Mouse (Mus musculus): Measurements from ENCODE around the gene Ints5. TPM values are rescaled to one million over a fixed set of nuclear protein-coding genes. Genes with fewer than 3 reads are reported as not detected.
A peak's percentile ranks its signal among the peaks of the same experiment; 100 is the strongest.

Gene Ints5
- polyA plus RNA-seq, 1 experiment from 2014 or later, result 45.8 TPM

GRCm38 (mm10) chr19:8930117-8930516, 37.3 kb downstream of the Ints5 start:
- peaks cover 54% of the 10 kb centered on the region for H3K36me3 ChIP-seq
- H3K27ac ChIP-seq (replicated peaks), result peak overlapping the region; percentile 83
- peaks cover 18% of the 10 kb centered on the region for H3K4me1 ChIP-seq
- no peaks in the 10 kb centered on the region for H3K27me3 ChIP-seq
- ATAC-seq (ENCODE audit: insufficient number of reproducible peaks, low FRiP score, low TSS enrichment, low read depth), result no peak
- no peaks in the 10 kb centered on the region for H3K9me3 ChIP-seq (replicated peaks)
- H3K4me3 ChIP-seq (replicated peaks), result peak overlapping the region; percentile 84
- WGBS, result 8% methylated on average over 11 of the region's 11 CpGs
- peak overlapping the region; percentile 73 for H3K4me2 ChIP-seq (replicated peaks)
- H3K9ac ChIP-seq, result peak overlapping the region; percentile 68

- Histone ChIP-seq H3K4me3 (replicated peaks) (peak overlapping the region; percentile 84), H3K27me3 (no peaks in the 10 kb centered on the region)
- no peak for ATAC-seq (ENCODE audit: insufficient number of reproducible peaks, low FRiP score, low TSS enrichment, low read depth)
Measured at GRCm38 (mm10) chr19:8930771-8931170, 38.0 kb downstream of the Ints5 start.

GRCm38 (mm10) chr19:8936736-8937135, 43.9 kb downstream of the Ints5 start:
- 88% methylated on average over 2 of the region's 2 CpGs for WGBS
- H3K36me3 ChIP-seq, result peaks cover 70% of the 10 kb centered on the region

More at GRCm38 (mm10) chr19:8930771-8931170, 38.0 kb downstream of the Ints5 start:
- H3K27ac ChIP-seq (replicated peaks), result no peak overlapping the region
- WGBS, result 60% methylated on average over 7 of the region's 7 CpGs
- H3K36me3 ChIP-seq, result peaks cover 55% of the 10 kb centered on the region
- H3K9ac ChIP-seq, result 0 out of 2 replicates have a peak overlapping the region, but pooled peaks have one; percentile 68
- H3K4me2 ChIP-seq (replicated peaks), result peak overlapping the region; percentile 73
- H3K9me3 ChIP-seq (replicated peaks), result no peaks in the 10 kb centered on the region
- peaks cover 18% of the 10 kb centered on the region for H3K4me1 ChIP-seq

GRCm38 (mm10) chr19:8940526-8941133, 47.8 kb downstream of the Ints5 start:
- peaks cover 39% of the 10 kb centered on the region for H3K4me1 ChIP-seq
- H3K27me3 ChIP-seq, result no peaks in the 10 kb centered on the region
- H3K4me2 ChIP-seq (replicated peaks), result peak overlapping the region; percentile 61; the same call in 1 of the 2 replicates
- no peaks in the 10 kb centered on the region for H3K9me3 ChIP-seq (replicated peaks)
- 69% methylated on average over 15 of the region's 15 CpGs for WGBS
- no peak for ATAC-seq (ENCODE audit: insufficient number of reproducible peaks, low FRiP score, low TSS enrichment, low read depth)
- H3K4me3 ChIP-seq (replicated peaks), result peak overlapping the region; percentile 68; the same call in 1 of the 2 replicates
- H3K36me3 ChIP-seq, result peaks cover 49% of the 10 kb centered on the region
- peak overlapping the region; percentile 99 for H3K27ac ChIP-seq (replicated peaks)
- H3K9ac ChIP-seq, result peak overlapping the region; percentile 21; the same call in 1 of the 2 replicates

More at GRCm38 (mm10) chr19:8936736-8937135, 43.9 kb downstream of the Ints5 start:
- Histone ChIP-seq H3K9me3 (replicated peaks) (no peaks in the 10 kb centered on the region), H3K27me3 (no peaks in the 10 kb centered on the region), H3K4me2 (replicated peaks) (no peak overlapping the region), H3K4me1 (peaks cover 10% of the 10 kb centered on the region), H3K27ac (replicated peaks) (no peak overlapping the region), H3K9ac (no peak overlapping the region), H3K4me3 (replicated peaks) (no peak overlapping the region)
- no peak for ATAC-seq (ENCODE audit: insufficient number of reproducible peaks, low FRiP score, low TSS enrichment, low read depth)

GRCm38 (mm10) chr19:8941136-8941514, 48.3 kb downstream of the Ints5 start:
- Histone ChIP-seq H3K27ac (replicated peaks) (peak overlapping the region; percentile 99), H3K36me3 (peaks cover 50% of the 10 kb centered on the region), H3K4me1 (peaks cover 40% of the 10 kb centered on the region), H3K4me2 (replicated peaks) (peak overlapping the region; percentile 61), H3K4me3 (replicated peaks) (peak overlapping the region; percentile 68), H3K27me3 (no peaks in the 10 kb centered on the region), H3K9me3 (replicated peaks) (no peaks in the 10 kb centered on the region), H3K9ac (peak overlapping the region; percentile 21; the same call in 1 of the 2 replicates)
- WGBS, result 36% methylated on average over 10 of the region's 10 CpGs
- 0 out of 2 replicates have a peak, but pooled peaks have one; percentile 2 for ATAC-seq (ENCODE audit: insufficient number of reproducible peaks, low FRiP score, low TSS enrichment, low read depth)

GRCm38 (mm10) chr19:8941515-8942217, 48.9 kb downstream of the Ints5 start, which contains the start of gene Mta2:
Gene Mta2, plus strand, starts transcription at chr19:8941875.
- Histone ChIP-seq H3K4me3 (replicated peaks) (peak within 1 kb of the TSS; percentile 68), H3K4me2 (replicated peaks) (peak within 1 kb of the TSS; percentile 61), H3K4me1 (peaks cover 40% of the 10 kb centered on the region), H3K9ac (peak within 1 kb of the TSS; percentile 97), H3K9me3 (replicated peaks) (no peaks in the 10 kb centered on the region), H3K36me3 (peaks cover 49% of the 10 kb centered on the region), H3K27me3 (no peaks in the 10 kb centered on the region), H3K27ac (replicated peaks) (peak within 1 kb of the TSS; percentile 99)
- under 1% methylated on average over 64 of the region's 64 CpGs for WGBS
- ATAC-seq (ENCODE audit: insufficient number of reproducible peaks, low FRiP score, low TSS enrichment, low read depth), result peak; percentile 92

- Histone ChIP-seq H3K27ac (replicated peaks) (peak overlapping the region; percentile 99), H3K27me3 (no peaks in the 10 kb centered on the region), H3K4me2 (replicated peaks) (peak overlapping the region; percentile 61), H3K9me3 (replicated peaks) (no peaks in the 10 kb centered on the region), H3K4me3 (replicated peaks) (peak overlapping the region; percentile 68), H3K9ac (peak overlapping the region; percentile 97), H3K36me3 (peaks cover 48% of the 10 kb centered on the region), H3K4me1 (peaks cover 40% of the 10 kb centered on the region)
- peak; percentile 36 for ATAC-seq (ENCODE audit: insufficient number of reproducible peaks, low FRiP score, low TSS enrichment, low read depth)
- under 1% methylated on average over 46 of the region's 46 CpGs for WGBS
Measured at GRCm38 (mm10) chr19:8942276-8942964, 49.6 kb downstream of the Ints5 start.

- peak overlapping the region; percentile 61 for H3K4me2 ChIP-seq (replicated peaks)
- 43% methylated on average over 2 of the region's 2 CpGs for WGBS
- peaks cover 40% of the 10 kb centered on the region for H3K4me1 ChIP-seq
- peak overlapping the region; percentile 68 for H3K4me3 ChIP-seq (replicated peaks)
- H3K27ac ChIP-seq (replicated peaks), result peak overlapping the region; percentile 99
- peaks cover 51% of the 10 kb centered on the region for H3K36me3 ChIP-seq
- no peaks in the 10 kb centered on the region for H3K27me3 ChIP-seq
- no peaks in the 10 kb centered on the region for H3K9me3 ChIP-seq (replicated peaks)
- no peak for ATAC-seq (ENCODE audit: insufficient number of reproducible peaks, low FRiP score, low TSS enrichment, low read depth)
- peak overlapping the region; percentile 97 for H3K9ac ChIP-seq
Measured at GRCm38 (mm10) chr19:8943047-8943446, 50.2 kb downstream of the Ints5 start.

- no peaks in the 10 kb centered on the region for H3K9me3 ChIP-seq (replicated peaks)
- 43% methylated on average over 5 of the region's 5 CpGs for WGBS
- peak overlapping the region; percentile 22 for H3K9ac ChIP-seq
- peaks cover 51% of the 10 kb centered on the region for H3K36me3 ChIP-seq
- H3K4me1 ChIP-seq, result peaks cover 40% of the 10 kb centered on the region
- H3K27me3 ChIP-seq, result no peaks in the 10 kb centered on the region
- peak overlapping the region; percentile 68 for H3K4me3 ChIP-seq (replicated peaks)
- H3K27ac ChIP-seq (replicated peaks), result peak overlapping the region; percentile 99
- H3K4me2 ChIP-seq (replicated peaks), result peak overlapping the region; percentile 61
- no peak for ATAC-seq (ENCODE audit: insufficient number of reproducible peaks, low FRiP score, low TSS enrichment, low read depth)
Measured at GRCm38 (mm10) chr19:8944062-8944461, 51.3 kb downstream of the Ints5 start.

- H3K9me3 ChIP-seq (replicated peaks), result no peaks in the 10 kb centered on the region
- peak overlapping the region; percentile 99 for H3K27ac ChIP-seq (replicated peaks)
- H3K4me2 ChIP-seq (replicated peaks), result peak overlapping the region; percentile 61
- H3K27me3 ChIP-seq, result no peaks in the 10 kb centered on the region
- peak overlapping the region; percentile 68 for H3K4me3 ChIP-seq (replicated peaks)
- H3K9ac ChIP-seq, result peak overlapping the region; percentile 18; the same call in 1 of the 2 replicates
- no peak for ATAC-seq (ENCODE audit: insufficient number of reproducible peaks, low FRiP score, low TSS enrichment, low read depth)
- peaks cover 40% of the 10 kb centered on the region for H3K4me1 ChIP-seq
- H3K36me3 ChIP-seq, result peaks cover 47% of the 10 kb centered on the region
- 18% methylated on average over 5 of the region's 5 CpGs for WGBS
Measured at GRCm38 (mm10) chr19:8944750-8945149, 51.9 kb downstream of the Ints5 start.

- ATAC-seq (ENCODE audit: insufficient number of reproducible peaks, low FRiP score, low TSS enrichment, low read depth), result no peak
- H3K4me1 ChIP-seq, result peaks cover 40% of the 10 kb centered on the region
- peak overlapping the region; percentile 61 for H3K4me2 ChIP-seq (replicated peaks)
- peak overlapping the region; percentile 68 for H3K4me3 ChIP-seq (replicated peaks)
- no peaks in the 10 kb centered on the region for H3K27me3 ChIP-seq
- H3K9ac ChIP-seq, result no peak overlapping the region
- peak overlapping the region; percentile 99 for H3K27ac ChIP-seq (replicated peaks)
- 62% methylated on average over 6 of the region's 6 CpGs for WGBS
- no peaks in the 10 kb centered on the region for H3K9me3 ChIP-seq (replicated peaks)
- peaks cover 50% of the 10 kb centered on the region for H3K36me3 ChIP-seq
Measured at GRCm38 (mm10) chr19:8945251-8945650, 52.4 kb downstream of the Ints5 start.
